In the genomic region with DNA sequence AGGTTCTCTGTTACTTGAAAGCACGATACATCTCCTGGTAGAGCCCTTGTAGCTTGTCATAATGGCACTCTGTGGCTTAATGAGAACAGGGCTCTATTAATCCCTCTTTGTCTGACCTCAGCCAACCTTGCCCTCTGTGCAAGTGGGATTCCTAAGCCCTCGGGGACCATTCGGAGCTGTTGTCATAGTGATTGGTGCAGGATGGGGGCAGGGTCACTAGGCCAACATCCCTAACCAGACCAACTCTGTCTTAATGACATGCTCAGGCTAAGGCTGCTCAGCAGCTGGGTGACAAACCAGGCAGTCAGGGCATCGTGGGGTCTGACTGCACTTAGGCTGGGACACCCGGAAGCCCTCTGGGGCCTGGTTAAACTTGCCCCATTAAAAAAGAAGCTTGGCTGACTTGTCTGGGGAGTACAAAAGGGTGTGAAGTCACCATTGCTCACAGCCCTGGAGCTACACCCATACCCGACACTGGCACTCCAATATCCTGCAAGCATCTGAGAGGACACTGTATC, we compare ENCODE assay signal across 14 mouse cellular contexts. TPM values are rescaled to one million over a fixed set of nuclear protein-coding genes. Genes with fewer than 3 reads are reported as not detected.
DNase-seq lines count a peak whose midpoint lies in the region; ATAC-seq lines count a peak whose summit lies in the region.
"Had no signal": no experiment of that assay in that cellular context is flagged by ENCODE, and none has a peak within 500 bp of the region (broad histone marks: within the 10 kb centered on the region; RNA-seq: fewer than 3 reads in every experiment).

No protein-coding gene starts in this region.

- H3K27ac ChIP-seq in forebrain, embryonic 16.5 days (ENCODE audit: low read length): no peak overlapping the region
- peak overlapping the region; percentile 85 for H3K27ac ChIP-seq in midbrain, embryonic 10.5 days (replicated peaks)
- H3K27ac ChIP-seq: limb, embryonic 13.5 days had no signal

- intact Hi-C loops in heart, postnatal 36 days (cut with DNase I): no loop called here

- no peaks in the 10 kb centered on the region for H3K9me3 ChIP-seq in forebrain, embryonic 16.5 days (ENCODE audit: control insufficient read depth, low read length)
- H3K9me3 ChIP-seq in midbrain, embryonic 10.5 days (replicated peaks): no peaks in the 10 kb centered on the region
- H3K9me3 ChIP-seq: limb, embryonic 13.5 days had no signal

- H3K36me3 ChIP-seq in forebrain, embryonic 16.5 days (ENCODE audit: control insufficient read depth, insufficient read depth): no peaks in the 10 kb centered on the region
- H3K36me3 ChIP-seq in midbrain, embryonic 10.5 days: no peaks in the 10 kb centered on the region
- H3K36me3 ChIP-seq: limb, embryonic 13.5 days had no signal

- peaks cover 4% of the 10 kb centered on the region for H3K4me1 ChIP-seq in forebrain, embryonic 16.5 days (replicated peaks; ENCODE audit: control insufficient read depth, insufficient read depth, low read length)
- peaks cover 35% of the 10 kb centered on the region for H3K4me1 ChIP-seq in midbrain, embryonic 10.5 days
- H3K4me1 ChIP-seq: limb, embryonic 13.5 days had no signal

- no peak overlapping the region for H3K9ac ChIP-seq in forebrain, embryonic 16.5 days (replicated peaks; ENCODE audit: low read depth, low read length)
- H3K9ac ChIP-seq: limb, embryonic 13.5 days had no signal

- WGBS in forebrain, embryonic 16.5 days: 7% methylated on average over 6 of the region's 6 CpGs
- WGBS in midbrain, embryonic 10.5 days: 12% methylated on average over 6 of the region's 6 CpGs

- H3K27me3 ChIP-seq in forebrain, embryonic 16.5 days (replicated peaks; ENCODE audit: control insufficient read depth, insufficient read depth, low read length): no peaks in the 10 kb centered on the region
- peaks cover 27% of the 10 kb centered on the region for H3K27me3 ChIP-seq in midbrain, embryonic 10.5 days (ENCODE audit: low read depth, poor library complexity, severe bottlenecking)
- H3K27me3 ChIP-seq: limb, embryonic 13.5 days had no signal

- no peak overlapping the region for H3K4me3 ChIP-seq in forebrain, embryonic 16.5 days (replicated peaks; ENCODE audit: low read length)
- 0 out of 2 replicates have a peak overlapping the region, but pooled peaks have one; percentile 2 for H3K4me3 ChIP-seq in midbrain, embryonic 10.5 days
- H3K4me3 ChIP-seq: limb, embryonic 13.5 days had no signal

- ATAC-seq in forebrain, embryonic 16.5 days: peak; percentile 78
- ATAC-seq: intestine, postnatal 0 days had no signal

- no peak overlapping the region for H3K4me2 ChIP-seq in forebrain, embryonic 16.5 days (ENCODE audit: low read length)
- H3K4me2 ChIP-seq: limb, embryonic 13.5 days had no signal

- peak; percentile 68 to 75 for DNase-seq in right cerebral cortex, postnatal 10 days (ENCODE audit: low spot score in 2 of 2)
- DNase-seq in right cerebral cortex, adult 18-20 months: no peak
- peak; percentile 91 for DNase-seq in midbrain, embryonic 10.5 days (ENCODE audit: low spot score)
- no peak for DNase-seq in urinary bladder, postnatal 10 days (ENCODE audit: low spot score)
- no peak for DNase-seq in heart, postnatal 36 days
- DNase-seq in thymus, postnatal 25 days: no peak
- DNase-seq: adrenal gland, postnatal 10 days; cerebellum, postnatal 36 days; gastrocnemius, postnatal 10 days; lung, postnatal 4 days; thymus, adult 18-20 months had no signal

RNA-seq across cellular contexts. Expression of gene Hs1bp3, which starts 51.1 kb away (rescaled TPM):
- 11.1 and 12.3 TPM in 2 replicates for polyA plus RNA-seq in forebrain, embryonic 16.5 days (2015; fragmentation: Nextera tagmentation; extraction: Ambion mirVana)
- 14.9 and 15.8 TPM in 2 replicates for polyA plus RNA-seq in midbrain, embryonic 10.5 days (2016; fragmentation: Nextera tagmentation; extraction: Ambion mirVana)
- total RNA-seq in heart, postnatal 36 days (2021): 10 to 100 TPM; 15.9 to 18.0 TPM

Comparison
In these comparisons a context has a peak if more than half of its experiments do, and no peak if none do; other contexts are left out.
1. DNase-seq: peak in right cerebral cortex, postnatal 10 days (2 of 2) and midbrain, embryonic 10.5 days (single experiment); none in right cerebral cortex, adult 18-20 months (single experiment), urinary bladder, postnatal 10 days (single experiment), heart, postnatal 36 days (0 of 2) and thymus, postnatal 25 days (single experiment).